Mouse (Mus musculus) neural tube, embryonic 13.5 days (tissue): ENCODE measurements at regions not wholly inside any gene's neighbourhood (a gene's known extent, or its start where the extent isn't known, plus 50 kb on each side); places are given as distances from the start of the nearest gene placed in this dataset.

Experiments used
- ATAC-seq: fragments of 200-750 bp; cut with Nextera tagmentation; 2 replicates; pipeline ENCODE4 v1.8.0; 2017; ENCODE audit warnings: low read depth, mild to moderate bottlenecking, moderate TSS enrichment, moderate library complexity
- H3K27ac ChIP-seq: fragments of 300-500 bp; sonication (generic); replicated peaks from 2 replicates; pipeline ENCODE4 v1.5.1; 2015; ENCODE audit warnings: moderate library complexity, mild to moderate bottlenecking, inconsistent platforms
- H3K27me3 ChIP-seq: fragments of 300-500 bp; sonication (generic); 2 replicates; pipeline ENCODE4 v1.6.1; 2015; ENCODE audit warnings: mild to moderate bottlenecking, inconsistent platforms
- H3K36me3 ChIP-seq: fragments of 300-500 bp; sonication (generic); 2 replicates; pipeline ENCODE4 v1.6.1; 2015; ENCODE audit warnings: mild to moderate bottlenecking, inconsistent platforms
- H3K4me1 ChIP-seq: fragments of 300-500 bp; sonication (generic); replicated peaks from 2 replicates; pipeline ENCODE4 v1.6.1; 2015; ENCODE audit warnings: inconsistent platforms
- H3K4me2 ChIP-seq: fragments of 300-500 bp; sonication (generic); 2 replicates; pipeline ENCODE4 v1.6.1; 2015; ENCODE audit warnings: inconsistent platforms, mild to moderate bottlenecking, moderate library complexity
- H3K4me3 ChIP-seq: fragments of 300-500 bp; sonication (generic); 2 replicates; pipeline ENCODE4 v1.5.1; 2015; ENCODE audit warnings: mild to moderate bottlenecking, inconsistent platforms
- H3K9ac ChIP-seq: fragments of 300-500 bp; sonication (generic); 2 replicates; pipeline ENCODE4 v1.6.1; 2015; ENCODE audit warnings: moderate library complexity, mild to moderate bottlenecking, inconsistent platforms
- H3K9me3 ChIP-seq: fragments of 300-500 bp; sonication (generic); 2 replicates; pipeline ENCODE4 v1.6.1; 2016; ENCODE audit warnings: inconsistent platforms
- WGBS: fragments of 180-500 bp; shearing (Covaris S2); methylation state at CpG from one replicate; pipeline ENCODE4 v1.1.7; 2015; 5-methylcytosine and 5-hydroxymethylcytosine counted together

GRCm38 (mm10) chr1:72108678-72109077 lies 103.4 kb downstream of the Mreg start:
- 74% methylated on average over 8 of the region's 8 CpGs for WGBS
- no peak overlapping the region for H3K4me2 ChIP-seq

GRCm38 (mm10) chr1:72107125-72107524 lies 105.0 kb downstream of the Mreg start:
- ATAC-seq = no peak
- WGBS = 90% methylated on average over 7 of the region's 7 CpGs
- Histone ChIP-seq H3K4me3 (no peak overlapping the region), H3K27ac (no peak overlapping the region), H3K4me1 (no peaks in the 10 kb centered on the region), H3K27me3 (no peaks in the 10 kb centered on the region), H3K9me3 (no peaks in the 10 kb centered on the region), H3K9ac (no peak overlapping the region), H3K4me2 (no peak overlapping the region), H3K36me3 (no peaks in the 10 kb centered on the region)

More at GRCm38 (mm10) chr1:72108678-72109077, 103.4 kb downstream of the Mreg start:
- no peaks in the 10 kb centered on the region for H3K36me3 ChIP-seq
- H3K4me3 ChIP-seq = no peak overlapping the region
- H3K4me1 ChIP-seq = no peaks in the 10 kb centered on the region
- no peaks in the 10 kb centered on the region for H3K27me3 ChIP-seq
- no peak overlapping the region for H3K9ac ChIP-seq
- H3K9me3 ChIP-seq = no peaks in the 10 kb centered on the region
- ATAC-seq = no peak
- no peak overlapping the region for H3K27ac ChIP-seq

- Histone ChIP-seq H3K27me3 (no peaks in the 10 kb centered on the region), H3K4me2 (no peak overlapping the region), H3K9me3 (no peaks in the 10 kb centered on the region), H3K4me1 (no peaks in the 10 kb centered on the region), H3K36me3 (no peaks in the 10 kb centered on the region), H3K9ac (no peak overlapping the region), H3K27ac (no peak overlapping the region), H3K4me3 (no peak overlapping the region)
- 89% methylated on average over 4 of the region's 4 CpGs for WGBS
- ATAC-seq = no peak
Measured at GRCm38 (mm10) chr1:72106655-72107054, 105.5 kb downstream of the Mreg start.

- no peaks in the 10 kb centered on the region for H3K27me3 ChIP-seq
- no peaks in the 10 kb centered on the region for H3K36me3 ChIP-seq
- no peaks in the 10 kb centered on the region for H3K4me1 ChIP-seq
- H3K9me3 ChIP-seq = no peaks in the 10 kb centered on the region
- H3K4me2 ChIP-seq = no peak overlapping the region
- 70% methylated on average over 5 of the region's 5 CpGs for WGBS
- H3K4me3 ChIP-seq = no peak overlapping the region
- H3K27ac ChIP-seq = no peak overlapping the region
- no peak overlapping the region for H3K9ac ChIP-seq
- no peak for ATAC-seq
Measured at GRCm38 (mm10) chr1:72105435-72106057, 106.6 kb downstream of the Mreg start.

- no peak overlapping the region for H3K4me2 ChIP-seq
- H3K36me3 ChIP-seq = no peaks in the 10 kb centered on the region
- H3K9me3 ChIP-seq = no peaks in the 10 kb centered on the region
- no peaks in the 10 kb centered on the region for H3K27me3 ChIP-seq
- WGBS = 82% methylated on average over 6 of the region's 6 CpGs
- no peak overlapping the region for H3K9ac ChIP-seq
- H3K27ac ChIP-seq = no peak overlapping the region
- no peak overlapping the region for H3K4me3 ChIP-seq
- ATAC-seq = no peak
- no peaks in the 10 kb centered on the region for H3K4me1 ChIP-seq
Measured at GRCm38 (mm10) chr1:72103962-72104361, 108.1 kb downstream of the Mreg start.

GRCm38 (mm10) chr1:72103387-72103786 lies 108.7 kb downstream of the Mreg start:
- 89% methylated on average over 6 of the region's 6 CpGs for WGBS
- H3K36me3 ChIP-seq = no peaks in the 10 kb centered on the region
- H3K4me1 ChIP-seq = no peaks in the 10 kb centered on the region
- H3K9me3 ChIP-seq = no peaks in the 10 kb centered on the region
- H3K4me3 ChIP-seq = no peak overlapping the region
- no peak for ATAC-seq
- H3K4me2 ChIP-seq = no peak overlapping the region
- H3K9ac ChIP-seq = no peak overlapping the region
- H3K27me3 ChIP-seq = no peaks in the 10 kb centered on the region
- no peak overlapping the region for H3K27ac ChIP-seq

GRCm38 (mm10) chr1:72099447-72099846 lies 112.7 kb downstream of the Mreg start:
- Histone ChIP-seq H3K36me3 (no peaks in the 10 kb centered on the region), H3K4me1 (no peaks in the 10 kb centered on the region), H3K9ac (no peak overlapping the region), H3K4me2 (no peak overlapping the region), H3K27ac (no peak overlapping the region), H3K27me3 (no peaks in the 10 kb centered on the region), H3K9me3 (no peaks in the 10 kb centered on the region), H3K4me3 (no peak overlapping the region)
- no peak for ATAC-seq
- 75% methylated on average over 5 of the region's 5 CpGs for WGBS

GRCm38 (mm10) chr1:72091344-72091743 lies 120.8 kb downstream of the Mreg start:
- no peak for ATAC-seq
- Histone ChIP-seq H3K9me3 (no peaks in the 10 kb centered on the region), H3K4me2 (no peak overlapping the region), H3K4me3 (no peak overlapping the region), H3K9ac (no peak overlapping the region), H3K36me3 (no peaks in the 10 kb centered on the region), H3K4me1 (no peaks in the 10 kb centered on the region), H3K27ac (no peak overlapping the region), H3K27me3 (no peaks in the 10 kb centered on the region)
- WGBS = 83% methylated on average over 2 of the region's 2 CpGs

GRCm38 (mm10) chr1:72085661-72086060 lies 126.4 kb downstream of the Mreg start:
- Histone ChIP-seq H3K4me2 (no peak overlapping the region), H3K27me3 (no peaks in the 10 kb centered on the region), H3K4me3 (no peak overlapping the region), H3K9me3 (no peaks in the 10 kb centered on the region), H3K4me1 (no peaks in the 10 kb centered on the region), H3K36me3 (no peaks in the 10 kb centered on the region), H3K27ac (no peak overlapping the region), H3K9ac (no peak overlapping the region)
- 58% methylated on average over 6 of the region's 6 CpGs for WGBS
- no peak for ATAC-seq

- WGBS = 55% methylated on average over 3 of the region's 3 CpGs
- Histone ChIP-seq H3K27ac (no peak overlapping the region), H3K36me3 (no peaks in the 10 kb centered on the region), H3K27me3 (no peaks in the 10 kb centered on the region), H3K4me2 (no peak overlapping the region), H3K4me1 (no peaks in the 10 kb centered on the region), H3K9ac (no peak overlapping the region), H3K4me3 (no peak overlapping the region), H3K9me3 (no peaks in the 10 kb centered on the region)
- no peak for ATAC-seq
Measured at GRCm38 (mm10) chr1:72084219-72084618, 127.9 kb downstream of the Mreg start.

- no peak overlapping the region for H3K27ac ChIP-seq
Measured at GRCm38 (mm10) chr1:72082366-72082765, 129.7 kb downstream of the Mreg start.

GRCm38 (mm10) chr1:72081811-72082210 lies 130.3 kb downstream of the Mreg start:
- Histone ChIP-seq H3K9me3 (no peaks in the 10 kb centered on the region), H3K27me3 (no peaks in the 10 kb centered on the region), H3K9ac (no peak overlapping the region), H3K27ac (no peak overlapping the region), H3K4me1 (no peaks in the 10 kb centered on the region), H3K36me3 (no peaks in the 10 kb centered on the region), H3K4me3 (no peak overlapping the region), H3K4me2 (no peak overlapping the region)
- 69% methylated on average over 5 of the region's 5 CpGs for WGBS
- ATAC-seq = no peak

More at GRCm38 (mm10) chr1:72082366-72082765, 129.7 kb downstream of the Mreg start:
- H3K9ac ChIP-seq = no peak overlapping the region
- no peaks in the 10 kb centered on the region for H3K4me1 ChIP-seq
- no peak overlapping the region for H3K4me3 ChIP-seq
- H3K4me2 ChIP-seq = no peak overlapping the region
- H3K27me3 ChIP-seq = no peaks in the 10 kb centered on the region
- no peaks in the 10 kb centered on the region for H3K36me3 ChIP-seq
- WGBS = 85% methylated on average over 4 of the region's 4 CpGs
- H3K9me3 ChIP-seq = no peaks in the 10 kb centered on the region
- ATAC-seq = no peak

- no peaks in the 10 kb centered on the region for H3K27me3 ChIP-seq
- no peak for ATAC-seq
- no peaks in the 10 kb centered on the region for H3K36me3 ChIP-seq
- WGBS = 87% methylated on average over 7 of the region's 7 CpGs
- no peaks in the 10 kb centered on the region; the same call in 1 of the 2 replicates for H3K4me1 ChIP-seq
- H3K4me2 ChIP-seq = no peak overlapping the region
- no peak overlapping the region for H3K9ac ChIP-seq
- H3K27ac ChIP-seq = no peak overlapping the region
- no peaks in the 10 kb centered on the region for H3K9me3 ChIP-seq
- no peak overlapping the region for H3K4me3 ChIP-seq
Measured at GRCm38 (mm10) chr1:72078926-72079550, 133.1 kb downstream of the Mreg start.
